Mouse (Mus musculus): ENCODE results near the gene Tmem45a2.
A peak's percentile ranks its signal among the peaks of the same experiment; 100 is the strongest.
"Not testable (repeated sequence)": the region's sequence is repeated elsewhere in the genome, so short reads cannot be mapped to it uniquely, and the experiment has no call there.

Gene Tmem45a2

GRCm38 (mm10) chr16:57071132-57071639 lies at the start of gene Tmem45a2:
Gene Tmem45a2 (minus strand): TSS chr16:57071372.
- DNase-seq (ENCODE audit: low read depth, low spot score) = no peak

GRCm38 (mm10) chr16:57117562-57117961 lies 46.4 kb upstream of the Tmem45a2 start:
- no peak for DNase-seq (ENCODE audit: low read depth, low spot score)

- DNase-seq (ENCODE audit: low read depth, low spot score) = peak; percentile 49
Measured at GRCm38 (mm10) chr16:57116066-57116465, 44.9 kb upstream of the Tmem45a2 start.

- DNase-seq (ENCODE audit: low read depth, low spot score) = no peak
Measured at GRCm38 (mm10) chr16:57106185-57106960, 35.2 kb upstream of the Tmem45a2 start.

- no peak for DNase-seq (ENCODE audit: low read depth, low spot score)
Measured at GRCm38 (mm10) chr16:57101174-57101573, 30.0 kb upstream of the Tmem45a2 start.

- DNase-seq (ENCODE audit: low read depth, low spot score) = peak; percentile 13
Measured at GRCm38 (mm10) chr16:57099572-57100237, 28.5 kb upstream of the Tmem45a2 start.

GRCm38 (mm10) chr16:57098468-57099144 lies 27.4 kb upstream of the Tmem45a2 start:
- DNase-seq (ENCODE audit: low read depth, low spot score) = no peak

GRCm38 (mm10) chr16:57092911-57093605 lies 21.9 kb upstream of the Tmem45a2 start:
- DNase-seq (ENCODE audit: low read depth, low spot score) = no peak

- DNase-seq (ENCODE audit: low read depth, low spot score) = peak; percentile 60
Measured at GRCm38 (mm10) chr16:57092460-57092859, 21.3 kb upstream of the Tmem45a2 start.

- no peak for DNase-seq (ENCODE audit: low read depth, low spot score)
Measured at GRCm38 (mm10) chr16:57079577-57079976, 8.4 kb upstream of the Tmem45a2 start.

- no peak for DNase-seq (ENCODE audit: low read depth, low spot score)
Measured at GRCm38 (mm10) chr16:57075986-57076385, 4.8 kb upstream of the Tmem45a2 start.

GRCm38 (mm10) chr16:57062045-57062444 lies 9.1 kb downstream of the Tmem45a2 start:
- DNase-seq (ENCODE audit: low read depth, low spot score) = no peak

- no peak for DNase-seq (ENCODE audit: low read depth, low spot score)
Measured at GRCm38 (mm10) chr16:57056995-57057394, 14.2 kb downstream of the Tmem45a2 start.

- no peak for DNase-seq (ENCODE audit: low read depth, low spot score)
Measured at GRCm38 (mm10) chr16:57049974-57050373, 21.2 kb downstream of the Tmem45a2 start.

GRCm38 (mm10) chr16:57038600-57038999 lies 32.6 kb downstream of the Tmem45a2 start:
- no peak for DNase-seq (ENCODE audit: low read depth, low spot score)

- DNase-seq (ENCODE audit: low read depth, low spot score) = no peak
Measured at GRCm38 (mm10) chr16:57030150-57030885, 40.9 kb downstream of the Tmem45a2 start.

- DNase-seq (ENCODE audit: low read depth, low spot score) = not testable (repeated sequence)
Measured at GRCm38 (mm10) chr16:56998283-56998682, 72.9 kb downstream of the Tmem45a2 start.

All from R1 (cell line).